Mouse (Mus musculus) liver, adult 2 months (tissue): ENCODE results near the gene Ctbp2. TPM values are rescaled to one million over a fixed set of nuclear protein-coding genes. Genes with fewer than 3 reads are reported as not detected.

Source experiments
- DNase-seq: peaks from one replicate; pipeline ENCODE4 v3.0.0-alpha.2; 2011; ENCODE audit warnings: low read depth, low spot score; ENCODE audit errors: extremely low read depth
- H3K27ac ChIP-seq: fragments of 200-500 bp; replicated peaks from 2 replicates; pipeline ENCODE4 v1.5.1; 2012; ENCODE audit warnings: low read depth, mild to moderate bottlenecking, control low read depth, inconsistent platforms, low read length; ENCODE audit not compliant: insufficient read depth
- H3K27me3 ChIP-seq: fragments of 200-500 bp; 2 replicates; pipeline ENCODE4 v1.6.1; 2012; ENCODE audit warnings: mild to moderate bottlenecking, moderate library complexity, low read length, inconsistent platforms; ENCODE audit not compliant: control insufficient read depth, insufficient read depth
- H3K36me3 ChIP-seq: fragments of 200-500 bp; 2 replicates; pipeline ENCODE4 v1.6.1; 2012; ENCODE audit warnings: low read length, inconsistent platforms; ENCODE audit not compliant: control insufficient read depth, insufficient read depth
- H3K4me1 ChIP-seq: fragments of 200-500 bp; 2 replicates; pipeline ENCODE4 v1.6.1; 2011; ENCODE audit warnings: low read length; ENCODE audit not compliant: control insufficient read depth, insufficient read depth
- H3K4me3 ChIP-seq: fragments of 200-500 bp; 2 replicates; pipeline ENCODE4 v1.5.1; 2011; ENCODE audit warnings: low read depth, mild to moderate bottlenecking, control low read depth, low read length, moderate library complexity; ENCODE audit not compliant: insufficient read depth
- H3K79me2 ChIP-seq: fragments of 200-500 bp; 2 replicates; pipeline ENCODE4 v1.6.1; 2012; ENCODE audit warnings: inconsistent platforms, mild to moderate bottlenecking, low read length, moderate library complexity; ENCODE audit not compliant: control insufficient read depth, insufficient read depth
- H3K9ac ChIP-seq: fragments of 200-500 bp; 2 replicates; pipeline ENCODE4 v1.6.1; 2012; ENCODE audit warnings: low read depth, mild to moderate bottlenecking, control low read depth, inconsistent platforms, low read length
- CTCF ChIP-seq: fragments of 200-500 bp; IDR thresholded peaks from 2 replicates; pipeline ENCODE4 v1.5.1; 2011; ENCODE audit warnings: low read depth, low read length, control low read depth
- POLR2A ChIP-seq: fragments of 200-500 bp; IDR thresholded peaks from 2 replicates; pipeline ENCODE4 v1.6.1; 2011; ENCODE audit warnings: low read length, control low read depth; ENCODE audit not compliant: insufficient read depth; ENCODE audit errors: extremely low read depth
- WGBS: fragments of 180-500 bp; shearing (Covaris S2); methylation state at CpG from one replicate; pipeline ENCODE4 v1.1.7; 2018; 5-methylcytosine and 5-hydroxymethylcytosine counted together
- polyA plus RNA-seq: library from polyadenylated mRNA; depleted of rRNA; stranded (reverse); fragments of >200 nt; gene quantifications from 2 replicates; pipeline ENCODE4 v1.2.3, GENCODE M21; 2012
- total RNA-seq: library from RNA; depleted of rRNA; stranded (reverse); fragments of >200 nt; gene quantifications from 2 replicates; pipeline ENCODE4 v1.2.3, GENCODE M21; 2014

Ctbp2 gene
- total and polyA plus RNA-seq, 2 experiments = 2.2 to 3.8 TPM

- H3K36me3 ChIP-seq = no peaks in the 10 kb centered on the region
- TF ChIP-seq POLR2A = no peak
- no peak for TF ChIP-seq CTCF
These were observed 121.9 kb downstream of the Ctbp2 start for GRCm38 (mm10) chr7:133002271-133002670.

GRCm38 (mm10) chr7:133001388-133001787 lies 122.8 kb downstream of the Ctbp2 start:
- Histone ChIP-seq H3K36me3 (no peaks in the 10 kb centered on the region), H3K79me2 (no peaks in the 10 kb centered on the region), H3K9ac (no peak overlapping the region), H3K4me3 (no peak overlapping the region), H3K27ac (no peak overlapping the region), H3K4me1 (no peaks in the 10 kb centered on the region), H3K27me3 (no peaks in the 10 kb centered on the region)
- DNase-seq = no peak
- no peak for TF ChIP-seq CTCF
- TF ChIP-seq POLR2A = no peak
- 90% methylated on average over 3 of the region's 3 CpGs for WGBS

More at GRCm38 (mm10) chr7:133002271-133002670, 121.9 kb downstream of the Ctbp2 start:
- WGBS = 88% methylated on average over 6 of the region's 6 CpGs
- no peak overlapping the region for H3K9ac ChIP-seq
- no peaks in the 10 kb centered on the region for H3K4me1 ChIP-seq
- DNase-seq = no peak
- H3K79me2 ChIP-seq = no peaks in the 10 kb centered on the region
- H3K27ac ChIP-seq = no peak overlapping the region
- H3K4me3 ChIP-seq = no peak overlapping the region
- no peaks in the 10 kb centered on the region for H3K27me3 ChIP-seq

GRCm38 (mm10) chr7:132999061-132999460 lies 125.1 kb downstream of the Ctbp2 start:
- no peaks in the 10 kb centered on the region for H3K36me3 ChIP-seq
- no peak overlapping the region for H3K9ac ChIP-seq
- no peaks in the 10 kb centered on the region for H3K27me3 ChIP-seq
- no peaks in the 10 kb centered on the region for H3K79me2 ChIP-seq
- DNase-seq = no peak
- H3K27ac ChIP-seq = no peak overlapping the region
- 92% methylated on average over 11 of the region's 11 CpGs for WGBS
- H3K4me3 ChIP-seq = no peak overlapping the region
- TF ChIP-seq CTCF = no peak
- no peak for TF ChIP-seq POLR2A
- no peaks in the 10 kb centered on the region for H3K4me1 ChIP-seq

- H3K4me1 ChIP-seq = no peaks in the 10 kb centered on the region
- H3K27me3 ChIP-seq = no peaks in the 10 kb centered on the region
- H3K4me3 ChIP-seq = no peak overlapping the region
- H3K27ac ChIP-seq = no peak overlapping the region
- TF ChIP-seq CTCF = no peak
- TF ChIP-seq POLR2A = no peak
- DNase-seq = no peak
- no peaks in the 10 kb centered on the region for H3K36me3 ChIP-seq
- no peaks in the 10 kb centered on the region for H3K79me2 ChIP-seq
- 91% methylated on average over 12 of the region's 12 CpGs for WGBS
- no peak overlapping the region for H3K9ac ChIP-seq
These were observed 125.5 kb downstream of the Ctbp2 start for GRCm38 (mm10) chr7:132998639-132999038.

DNA sequence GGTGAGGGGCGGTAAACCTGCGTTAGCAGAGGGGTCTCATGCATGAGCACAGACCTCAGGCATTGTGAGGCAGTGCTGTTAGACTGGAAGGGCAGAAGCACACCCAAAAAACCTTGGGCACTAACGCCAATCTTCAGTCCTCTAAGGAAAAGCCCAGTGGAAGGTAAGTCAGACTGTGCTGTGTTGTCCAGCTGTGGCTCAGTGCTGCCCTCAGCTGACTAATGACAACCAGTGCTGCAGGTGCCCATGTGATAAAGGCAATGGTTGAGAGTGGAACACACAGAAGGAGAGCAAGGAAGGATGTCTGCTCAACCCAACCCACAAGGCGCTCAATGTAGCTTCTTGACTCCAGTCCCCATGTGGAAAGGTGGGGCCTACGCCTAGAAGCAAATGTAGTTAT lies 127.8 kb downstream of the Ctbp2 start:
- Histone ChIP-seq H3K27ac (no peak overlapping the region), H3K4me1 (no peaks in the 10 kb centered on the region), H3K79me2 (no peaks in the 10 kb centered on the region), H3K27me3 (no peaks in the 10 kb centered on the region), H3K4me3 (no peak overlapping the region), H3K36me3 (no peaks in the 10 kb centered on the region), H3K9ac (no peak overlapping the region)
- whole genome bisulfite sequencing = 79% methylated on average over 5 of the region's 5 CpGs
- TF ChIP-seq POLR2A (no peak), CTCF (peak; percentile 90)
- peak; percentile 47 for DNase-seq

DNA sequence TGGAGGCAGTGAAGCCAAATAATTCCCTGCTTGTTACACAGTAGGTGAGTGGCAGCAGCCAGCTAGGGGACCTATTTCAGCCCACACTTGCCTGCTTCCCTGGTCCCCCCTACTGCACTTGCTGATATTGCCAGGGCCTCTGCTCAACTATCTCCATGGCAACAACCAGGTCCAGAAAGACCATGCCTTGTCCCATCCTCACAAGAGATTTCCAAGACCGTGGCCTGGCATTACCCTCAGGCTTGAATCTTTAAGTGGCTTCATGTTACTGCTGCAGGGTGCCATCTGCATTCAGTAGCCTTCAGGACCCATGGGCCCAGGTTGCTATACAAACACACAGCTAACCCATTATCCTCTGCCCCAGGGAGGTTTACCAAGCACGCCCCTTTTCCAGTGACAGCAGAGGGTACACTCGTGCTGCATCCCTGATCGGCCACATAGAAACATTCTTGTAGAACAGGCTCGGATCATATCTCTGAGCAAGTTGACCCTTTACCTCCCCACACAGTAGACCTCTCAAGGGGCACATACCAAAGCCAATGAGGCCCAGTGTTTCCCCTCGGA lies 129.4 kb downstream of the Ctbp2 start:
- Histone ChIP-seq H3K9ac (no peak overlapping the region), H3K27me3 (no peaks in the 10 kb centered on the region), H3K36me3 (no peaks in the 10 kb centered on the region), H3K4me3 (no peak overlapping the region), H3K27ac (no peak overlapping the region), H3K79me2 (no peaks in the 10 kb centered on the region), H3K4me1 (no peaks in the 10 kb centered on the region)
- TF ChIP-seq POLR2A (no peak), CTCF (no peak)
- 89% methylated on average over 6 of the region's 6 CpGs for WGBS
- no peak for DNase-seq
